Mouse (Mus musculus) hindbrain, embryonic 15.5 days (tissue): ENCODE measurements at regions not wholly inside any gene's neighbourhood (a gene's known extent, or its start where the extent isn't known, plus 50 kb on each side); places are given as distances from the start of the nearest gene placed in this dataset.
A peak's percentile ranks its signal among the peaks of the same experiment; 100 is the strongest.
"Not testable (repeated sequence)": the region's sequence is repeated elsewhere in the genome, so short reads cannot be mapped to it uniquely, and the experiment has no call there.

ENCODE experiments used
- ATAC-seq: fragments of 200-750 bp; cut with Nextera tagmentation; 2 replicates; pipeline ENCODE4 v1.8.0; 2017; ENCODE audit warnings: low read depth, moderate number of reproducible peaks, moderate TSS enrichment; ENCODE audit not compliant: low FRiP score
- H3K27ac ChIP-seq: fragments of 300-500 bp; sonication (generic); replicated peaks from 2 replicates; pipeline ENCODE4 v1.5.1; 2015; ENCODE audit warnings: mild to moderate bottlenecking, inconsistent platforms
- H3K27me3 ChIP-seq: fragments of 300-500 bp; sonication (generic); 2 replicates; pipeline ENCODE4 v1.6.1; 2015; ENCODE audit warnings: control low read depth, inconsistent platforms
- H3K36me3 ChIP-seq: fragments of 300-500 bp; sonication (generic); 2 replicates; pipeline ENCODE4 v1.6.1; 2015; ENCODE audit warnings: control low read depth, inconsistent platforms
- H3K4me1 ChIP-seq: fragments of 300-500 bp; sonication (generic); replicated peaks from 2 replicates; pipeline ENCODE4 v1.6.1; 2015; ENCODE audit warnings: control low read depth, inconsistent platforms
- H3K4me2 ChIP-seq: fragments of 300-500 bp; sonication (generic); 2 replicates; pipeline ENCODE4 v1.6.1; 2015; ENCODE audit warnings: moderate library complexity, mild to moderate bottlenecking, inconsistent platforms
- H3K4me3 ChIP-seq: fragments of 300-500 bp; sonication (generic); 2 replicates; pipeline ENCODE4 v1.5.1; 2015; ENCODE audit warnings: mild to moderate bottlenecking, inconsistent platforms
- H3K9ac ChIP-seq: fragments of 300-500 bp; sonication (generic); 2 replicates; pipeline ENCODE4 v1.6.1; 2015; ENCODE audit warnings: inconsistent platforms
- H3K9me3 ChIP-seq: fragments of 300-500 bp; sonication (generic); 2 replicates; pipeline ENCODE4 v1.6.1; 2016; ENCODE audit warnings: control low read depth, inconsistent platforms
- WGBS: fragments of 180-500 bp; shearing (Covaris S2); methylation state at CpG from one replicate; pipeline ENCODE4 v1.1.7; 2015; 5-methylcytosine and 5-hydroxymethylcytosine counted together

DNA sequence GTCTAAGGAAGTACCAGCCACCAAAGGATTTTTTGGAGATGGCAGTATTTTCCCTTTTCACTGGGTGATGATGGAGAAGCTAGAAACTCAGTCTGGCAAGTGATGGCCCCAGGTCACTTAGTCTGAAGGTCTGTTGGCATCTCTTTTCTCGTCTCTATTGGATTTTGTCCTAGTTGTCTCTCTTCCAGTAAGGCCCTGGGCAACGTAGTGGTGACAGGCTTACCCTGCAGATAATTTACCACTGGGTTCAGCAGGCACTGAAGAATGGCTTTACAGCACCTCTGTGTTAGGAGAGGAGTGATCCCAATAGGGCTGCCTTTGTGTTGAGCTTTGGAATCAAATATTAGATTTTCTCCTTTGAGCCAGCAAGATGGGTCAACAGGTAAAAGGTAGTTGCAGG, 87.9 kb upstream of the 1110032F04Rik start:
- whole genome bisulfite sequencing, result 43% methylated on average over 2 of the region's 2 CpGs
- no peak overlapping the region for H3K4me3 ChIP-seq
- ATAC-seq, result no peak

DNA sequence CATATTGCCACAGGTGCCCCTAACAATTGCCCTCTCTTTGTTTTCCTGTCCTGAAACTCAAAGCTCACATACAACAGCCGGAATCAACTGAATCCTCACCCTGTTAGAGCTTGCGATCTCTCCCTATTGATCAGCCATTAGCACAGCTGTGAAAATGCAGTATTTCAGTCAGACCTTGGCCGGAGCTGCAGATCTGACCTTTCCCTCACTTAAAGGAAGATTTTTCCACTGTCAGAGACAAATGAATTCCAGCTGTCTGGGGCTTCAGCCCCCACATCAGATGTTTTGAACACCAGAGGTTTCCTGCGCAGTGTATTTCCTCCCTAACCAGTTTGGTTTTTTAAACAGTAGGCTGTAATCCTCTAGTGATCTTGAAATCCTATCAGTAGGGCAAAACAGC, 87.0 kb upstream of the 1110032F04Rik start:
- Histone ChIP-seq H3K9me3 (no peaks in the 10 kb centered on the region), H3K9ac (no peak overlapping the region), H3K36me3 (no peaks in the 10 kb centered on the region), H3K4me3 (no peak overlapping the region), H3K4me2 (no peak overlapping the region), H3K4me1 (no peaks in the 10 kb centered on the region), H3K27me3 (no peaks in the 10 kb centered on the region), H3K27ac (no peak overlapping the region)
- 75% methylated on average over 4 of the region's 4 CpGs for WGBS
- no peak for ATAC-seq

More for the DNA sequence above, 87.9 kb upstream of the 1110032F04Rik start:
- Histone ChIP-seq H3K36me3 (no peaks in the 10 kb centered on the region), H3K4me1 (no peaks in the 10 kb centered on the region), H3K4me2 (no peak overlapping the region), H3K9me3 (no peaks in the 10 kb centered on the region), H3K9ac (no peak overlapping the region), H3K27ac (no peak overlapping the region), H3K27me3 (no peaks in the 10 kb centered on the region)

DNA sequence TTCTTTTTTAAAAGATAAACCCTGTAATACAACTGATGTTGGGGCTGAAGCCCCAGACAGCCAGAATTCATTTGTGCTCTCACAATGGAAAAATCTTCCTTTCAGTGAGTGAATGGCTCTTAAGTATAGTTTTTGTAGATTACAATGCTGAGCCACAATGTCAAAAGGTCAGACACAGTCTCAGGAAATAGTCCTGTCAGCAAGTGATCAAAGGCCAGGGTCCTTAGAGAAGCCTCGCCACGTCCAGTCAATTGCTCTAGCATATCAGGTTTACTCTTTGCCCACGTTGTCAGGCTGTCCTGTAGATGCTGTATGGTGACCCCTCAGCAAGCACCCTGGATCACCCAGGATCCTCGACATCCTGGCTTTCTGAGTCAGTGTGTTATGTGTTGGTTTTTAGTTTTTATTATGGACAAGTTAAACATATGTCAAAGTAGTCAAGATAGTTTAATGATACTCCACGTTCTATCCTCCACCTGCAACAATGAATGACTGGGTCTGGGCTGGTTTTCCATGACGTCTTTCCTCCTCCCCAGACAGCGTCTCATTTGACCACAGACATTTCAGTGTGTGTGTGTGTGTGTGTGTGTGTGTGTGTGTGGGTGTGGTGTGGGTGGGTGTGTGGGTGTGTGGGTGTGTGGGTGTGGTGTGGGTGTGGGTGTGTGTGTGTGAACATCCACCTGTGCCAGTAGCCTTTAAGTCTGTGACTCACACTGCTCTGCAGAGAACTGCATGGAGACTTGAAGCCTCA, 85.5 kb upstream of the 1110032F04Rik start:
- H3K9ac ChIP-seq, result no peak overlapping the region
- no peak overlapping the region for H3K4me2 ChIP-seq
- no peak overlapping the region for H3K4me3 ChIP-seq
- no peak overlapping the region for H3K27ac ChIP-seq
- no peak for ATAC-seq
- no peaks in the 10 kb centered on the region for H3K36me3 ChIP-seq
- H3K27me3 ChIP-seq, result no peaks in the 10 kb centered on the region
- 55% methylated on average over 7 of the region's 7 CpGs for WGBS
- no peaks in the 10 kb centered on the region for H3K9me3 ChIP-seq
- no peaks in the 10 kb centered on the region; the same call in 1 of the 2 replicates for H3K4me1 ChIP-seq

DNA sequence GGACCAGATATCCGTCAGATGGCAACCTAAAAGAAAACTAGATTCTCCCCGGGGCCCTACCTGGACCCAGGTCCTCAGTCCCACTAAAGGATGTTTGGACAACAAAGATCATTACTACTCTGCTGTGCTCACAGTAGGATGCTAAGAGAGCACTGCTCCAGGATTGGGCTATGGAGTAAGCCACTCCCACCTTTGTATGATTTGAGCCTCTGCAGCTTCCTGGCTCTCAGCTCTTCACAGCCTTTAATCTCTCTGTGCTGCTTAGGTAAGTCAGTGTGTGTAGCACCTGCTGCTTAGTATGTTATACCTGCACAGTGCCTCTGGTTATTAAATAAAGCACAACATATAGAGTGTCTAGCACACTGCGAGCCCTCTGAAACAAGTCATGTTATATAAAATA, 82.6 kb upstream of the 1110032F04Rik start:
- H3K27ac ChIP-seq, result no peak overlapping the region
- H3K36me3 ChIP-seq, result no peaks in the 10 kb centered on the region
- H3K9ac ChIP-seq, result no peak overlapping the region
- H3K4me3 ChIP-seq, result no peak overlapping the region
- H3K27me3 ChIP-seq, result no peaks in the 10 kb centered on the region
- WGBS, result 90% methylated on average over 3 of the region's 3 CpGs
- ATAC-seq, result no peak
- H3K4me1 ChIP-seq, result no peaks in the 10 kb centered on the region; the same call in 1 of the 2 replicates
- no peak overlapping the region for H3K4me2 ChIP-seq
- no peaks in the 10 kb centered on the region for H3K9me3 ChIP-seq

DNA sequence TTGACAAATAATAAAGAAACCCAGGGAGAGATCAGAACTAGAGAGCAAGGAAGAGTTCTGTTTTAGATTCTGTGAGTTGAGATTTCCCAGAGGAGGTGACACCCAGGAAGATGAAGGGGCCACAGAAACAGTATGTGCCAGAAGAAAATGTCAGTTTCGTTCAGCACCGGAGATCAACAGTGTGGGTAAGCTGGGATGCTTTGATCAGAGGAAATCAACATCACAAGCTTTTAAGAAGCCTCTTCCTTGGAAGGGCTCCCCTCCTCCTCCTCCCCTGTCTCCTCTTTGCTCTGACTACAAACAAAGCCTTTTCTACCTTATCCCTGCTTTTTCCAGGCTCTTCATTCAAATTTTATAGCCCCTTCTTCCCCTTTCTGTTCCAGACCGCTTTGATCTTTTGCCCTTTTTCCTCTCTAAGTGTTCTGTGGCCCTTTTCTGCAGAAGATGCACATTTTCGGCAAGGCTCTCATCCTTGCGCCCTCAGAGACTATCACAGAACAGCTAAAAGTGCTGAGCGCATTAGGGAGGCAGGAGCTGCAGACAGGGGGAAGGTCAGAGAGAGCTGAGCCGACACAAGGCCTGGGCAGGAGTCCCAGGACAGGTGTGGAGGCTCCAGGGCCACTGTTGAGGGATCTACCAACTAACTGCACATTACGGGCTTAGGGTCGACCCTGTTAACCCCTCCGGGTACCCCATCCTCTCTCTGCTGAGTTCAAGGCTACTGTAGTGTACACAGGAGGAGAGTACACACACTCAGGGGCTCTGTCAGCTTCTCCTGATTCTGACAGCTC, 81.8 kb upstream of the 1110032F04Rik start:
- Histone ChIP-seq H3K27me3 (no peaks in the 10 kb centered on the region), H3K9ac (no peak overlapping the region), H3K27ac (no peak overlapping the region), H3K4me1 (no peaks in the 10 kb centered on the region; the same call in 1 of the 2 replicates), H3K4me2 (no peak overlapping the region), H3K4me3 (no peak overlapping the region), H3K9me3 (no peaks in the 10 kb centered on the region), H3K36me3 (no peaks in the 10 kb centered on the region)
- WGBS, result 54% methylated on average over 10 of the region's 10 CpGs
- ATAC-seq, result no peak

DNA sequence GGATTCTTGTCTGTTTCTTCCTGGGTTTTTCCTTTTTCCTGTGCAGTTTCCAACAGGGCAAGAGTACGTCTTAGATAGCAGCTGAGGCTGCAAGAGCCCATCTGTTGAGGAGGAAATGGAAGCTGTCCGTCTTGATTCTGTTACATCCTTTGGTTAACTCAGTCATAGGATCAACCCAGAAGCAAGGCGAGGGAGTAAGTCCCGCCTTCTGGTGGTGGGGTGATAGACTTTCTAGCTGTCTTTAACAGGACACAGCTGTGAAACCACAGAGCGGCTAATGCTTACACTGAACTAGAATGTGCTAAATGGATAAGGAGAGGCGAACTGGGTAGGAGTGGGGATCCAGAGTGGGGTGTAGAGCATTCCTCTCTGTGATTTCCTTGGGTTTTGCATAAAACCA, 79.9 kb upstream of the 1110032F04Rik start:
- H3K27me3 ChIP-seq, result no peaks in the 10 kb centered on the region
- WGBS, result 85% methylated on average over 6 of the region's 6 CpGs
- ATAC-seq, result no peak

DNA sequence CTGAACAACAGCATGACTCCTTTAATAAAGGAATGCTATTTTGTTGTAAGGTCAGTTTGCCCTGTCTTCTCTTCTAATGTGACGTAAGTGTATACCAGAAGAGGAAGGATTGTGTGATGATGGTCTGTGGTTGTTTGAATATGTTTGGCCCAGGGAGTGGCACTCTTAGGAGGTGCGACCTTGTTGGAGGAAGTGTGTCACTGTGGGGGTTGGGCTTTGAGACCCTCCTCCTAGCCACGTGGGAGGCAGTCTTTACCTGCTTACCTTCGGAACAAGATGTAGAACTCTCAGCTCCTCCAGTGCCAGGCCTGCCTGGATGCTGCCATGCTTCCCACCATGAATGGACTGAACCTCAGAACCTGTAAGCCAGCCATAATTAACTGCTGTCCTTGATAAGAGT, 78.9 kb upstream of the 1110032F04Rik start:
- Histone ChIP-seq H3K9ac (no peak overlapping the region), H3K27me3 (no peaks in the 10 kb centered on the region), H3K27ac (no peak overlapping the region), H3K36me3 (no peaks in the 10 kb centered on the region), H3K4me1 (peaks cover 15% of the 10 kb centered on the region), H3K4me2 (no peak overlapping the region), H3K4me3 (no peak overlapping the region), H3K9me3 (no peaks in the 10 kb centered on the region)
- WGBS, result 89% methylated on average over 4 of the region's 4 CpGs
- no peak for ATAC-seq

More for the DNA sequence above, 79.9 kb upstream of the 1110032F04Rik start:
- H3K27ac ChIP-seq, result no peak overlapping the region
- H3K4me1 ChIP-seq, result peaks cover 13% of the 10 kb centered on the region
- no peak overlapping the region for H3K9ac ChIP-seq
- H3K9me3 ChIP-seq, result no peaks in the 10 kb centered on the region
- H3K4me2 ChIP-seq, result no peak overlapping the region
- H3K4me3 ChIP-seq, result no peak overlapping the region
- H3K36me3 ChIP-seq, result no peaks in the 10 kb centered on the region

DNA sequence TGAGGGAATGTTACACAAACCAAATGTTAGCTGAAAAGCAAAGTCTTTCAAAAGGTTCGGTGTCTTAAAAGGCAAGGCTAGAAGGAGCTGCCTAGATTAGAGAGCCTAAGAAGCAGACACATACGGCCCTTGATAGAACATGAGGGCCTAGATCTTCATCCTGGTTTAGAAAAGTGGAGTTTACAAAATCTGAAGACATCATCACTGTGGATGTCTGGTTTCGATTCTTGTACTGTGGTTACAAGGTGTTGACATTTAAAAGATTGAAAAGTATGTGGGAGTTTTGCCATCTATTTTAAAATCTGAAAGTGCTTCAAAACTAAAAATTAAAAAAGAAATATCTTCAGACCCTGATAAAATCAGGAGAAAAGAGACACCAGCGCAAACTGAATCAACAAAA, 76.5 kb upstream of the 1110032F04Rik start:
- whole genome bisulfite sequencing, result 96% methylated on average over 4 of the region's 4 CpGs
- peaks cover 15% of the 10 kb centered on the region for H3K4me1 ChIP-seq
- no peak overlapping the region for H3K9ac ChIP-seq
- H3K36me3 ChIP-seq, result no peaks in the 10 kb centered on the region
- ATAC-seq, result no peak
- H3K27ac ChIP-seq, result no peak overlapping the region
- H3K4me2 ChIP-seq, result no peak overlapping the region
- H3K27me3 ChIP-seq, result no peaks in the 10 kb centered on the region
- no peaks in the 10 kb centered on the region for H3K9me3 ChIP-seq
- H3K4me3 ChIP-seq, result no peak overlapping the region

DNA sequence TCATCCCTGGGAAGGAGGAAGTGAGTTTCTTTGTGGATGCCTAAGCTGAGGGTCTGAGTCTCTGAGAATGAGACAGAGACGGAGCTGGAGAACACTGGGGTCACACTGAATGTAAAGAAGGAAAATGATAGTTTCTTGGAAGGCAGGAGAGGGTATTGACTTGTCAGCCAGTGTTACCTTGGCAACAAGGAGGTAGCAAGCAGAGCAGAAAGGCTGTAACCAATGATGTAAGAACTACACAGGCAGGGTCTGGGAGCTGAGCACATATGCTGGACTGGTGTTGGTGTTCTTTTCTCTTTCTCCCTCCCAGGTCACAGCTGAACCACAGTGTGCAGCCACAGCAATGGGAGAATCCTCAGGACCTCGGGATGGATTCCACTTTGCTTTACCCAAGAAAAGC, 75.5 kb upstream of the 1110032F04Rik start:
- ATAC-seq, result peak; percentile 90
- no peak overlapping the region for H3K9ac ChIP-seq
- WGBS, result 45% methylated on average over 2 of the region's 2 CpGs

DNA sequence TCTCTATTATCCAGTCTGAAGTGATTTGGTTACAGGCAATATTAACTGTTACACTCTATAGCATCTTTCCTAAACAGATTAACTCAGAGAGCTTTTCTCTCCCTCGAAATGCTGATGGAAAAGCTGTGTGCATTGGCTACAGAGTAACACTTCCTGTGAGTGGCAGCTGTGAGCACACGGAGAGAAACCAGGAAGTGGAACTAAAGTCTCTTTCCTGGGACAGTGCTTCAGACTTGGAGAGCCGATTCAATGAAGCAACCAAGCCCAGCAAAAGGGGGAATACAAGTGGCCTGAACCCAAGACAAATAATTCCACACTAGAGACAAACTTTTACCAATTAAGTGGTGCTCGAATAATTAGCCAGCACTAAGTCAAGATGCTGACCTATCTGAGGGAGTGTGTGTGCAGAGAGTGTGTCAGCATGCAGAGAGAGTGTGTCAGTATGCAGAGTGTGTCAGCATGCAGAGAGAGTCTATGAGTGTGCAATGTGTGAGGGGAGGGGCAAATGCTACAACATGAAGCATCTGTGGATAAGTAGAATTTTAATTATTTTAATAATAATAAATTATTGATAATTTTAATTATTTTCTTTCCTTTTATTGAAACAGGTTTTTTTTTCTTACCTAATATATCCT, 74.9 kb upstream of the 1110032F04Rik start:
- H3K4me1 ChIP-seq, result peaks cover 15% of the 10 kb centered on the region
- no peak overlapping the region for H3K9ac ChIP-seq
- no peaks in the 10 kb centered on the region for H3K9me3 ChIP-seq
- no peaks in the 10 kb centered on the region for H3K36me3 ChIP-seq
- peak; percentile 39 for ATAC-seq
- H3K27me3 ChIP-seq, result no peaks in the 10 kb centered on the region
- no peak overlapping the region for H3K4me3 ChIP-seq
- no peak overlapping the region for H3K4me2 ChIP-seq
- 44% methylated on average over 4 of the region's 4 CpGs for WGBS
- H3K27ac ChIP-seq, result peak overlapping the region; percentile 46; the same call in 1 of the 2 replicates

More for the DNA sequence above, 75.5 kb upstream of the 1110032F04Rik start:
- Histone ChIP-seq H3K4me3 (no peak overlapping the region), H3K9me3 (no peaks in the 10 kb centered on the region), H3K27me3 (no peaks in the 10 kb centered on the region), H3K36me3 (no peaks in the 10 kb centered on the region), H3K27ac (peak overlapping the region; percentile 46; the same call in 1 of the 2 replicates), H3K4me2 (no peak overlapping the region), H3K4me1 (peaks cover 15% of the 10 kb centered on the region)

DNA sequence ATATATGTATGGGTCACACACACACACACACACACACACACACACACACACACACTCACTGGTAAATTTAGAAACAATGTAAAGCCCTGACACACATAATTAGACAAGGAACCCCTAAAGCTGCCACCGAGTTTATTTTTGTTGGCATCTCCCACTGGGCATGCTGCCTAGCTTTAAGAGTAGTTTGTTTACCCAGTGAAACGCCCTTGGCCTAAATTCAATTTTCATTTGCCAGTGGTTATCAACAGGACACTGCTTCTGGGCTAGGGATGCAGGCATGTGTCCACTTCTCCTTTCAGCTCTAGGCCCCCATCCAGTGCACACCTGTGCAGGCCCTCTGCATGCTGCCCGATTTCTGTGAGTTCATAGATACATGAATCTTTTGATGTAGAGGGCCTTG, 73.7 kb upstream of the 1110032F04Rik start:
- Histone ChIP-seq H3K4me1 (peaks cover 15% of the 10 kb centered on the region), H3K27ac (no peak overlapping the region), H3K27me3 (no peaks in the 10 kb centered on the region), H3K4me2 (no peak overlapping the region), H3K4me3 (no peak overlapping the region), H3K9me3 (no peaks in the 10 kb centered on the region), H3K9ac (no peak overlapping the region), H3K36me3 (no peaks in the 10 kb centered on the region)
- ATAC-seq, result no peak
- WGBS, result 58% methylated on average over 3 of the region's 3 CpGs

DNA sequence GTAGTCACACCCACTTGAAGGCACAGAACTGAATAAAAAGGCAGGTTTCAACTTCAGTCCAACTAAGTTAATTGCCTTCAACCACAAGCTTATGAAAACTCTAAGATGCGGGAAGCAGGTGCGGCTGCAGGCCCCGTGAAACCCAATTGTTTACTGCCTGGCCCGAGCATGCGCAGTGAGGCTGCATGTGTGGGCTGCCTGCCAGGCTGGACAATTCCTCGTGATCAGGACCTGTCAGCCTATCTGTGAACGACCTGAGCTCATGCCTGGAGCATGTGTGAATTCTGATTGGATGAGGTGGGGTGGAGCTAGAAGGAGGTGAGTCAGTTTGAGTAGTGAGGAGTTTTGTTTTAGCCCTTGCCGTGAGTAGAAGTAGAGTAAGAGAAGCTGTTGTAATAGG, 71.0 kb upstream of the 1110032F04Rik start:
- ATAC-seq, result not testable (repeated sequence)

More for the DNA sequence above, 71.0 kb upstream of the 1110032F04Rik start:
- not testable (repeated sequence) for H3K27ac ChIP-seq, H3K36me3 ChIP-seq, H3K9ac ChIP-seq, H3K27me3 ChIP-seq, H3K9me3 ChIP-seq, H3K4me2 ChIP-seq, H3K4me3 ChIP-seq
- peaks cover 13% of the 10 kb centered on the region for H3K4me1 ChIP-seq
- WGBS, result 77% methylated on average over 8 of the region's 8 CpGs
